Mouse (Mus musculus) liver, embryonic 14.5 days (tissue): Measurements from ENCODE around the gene Tbc1d4.

ENCODE experiments used
- CTCF ChIP-seq: IDR thresholded peaks from 2 replicates; pipeline ENCODE4 v1.5.1; 2016; ENCODE audit warnings: antibody characterized with exemption, low read depth, control low read depth
- EP300 ChIP-seq: IDR thresholded peaks from 2 replicates; pipeline ENCODE4 v1.6.1; 2016; ENCODE audit warnings: antibody characterized with exemption, low read depth

GRCm38 (mm10) chr14:101517801-101518200, 91.2 kb downstream of the Tbc1d4 start:
- TF ChIP-seq EP300 (no peak), CTCF (no peak)
